Mouse (Mus musculus) ovary, adult 10 weeks (tissue): ENCODE data around the gene Itga9. TPM values are rescaled to one million over a fixed set of nuclear protein-coding genes. Genes with fewer than 3 reads are reported as not detected.

Experiments
- polyA plus RNA-seq: library from polyadenylated mRNA; stranded (reverse); fragments of 350-450 nt; fragmentation: Illumina TruSeq; extraction: RNeasy Lipid Tissue Mini Kit (QIAGEN cat#74804); gene quantifications from one replicate; pipeline ENCODE4 v1.2.3, GENCODE M21; 2014

The Itga9 gene
- 39.4 TPM for polyA plus RNA-seq

GRCm38 (mm10) chr9:118606148-118606816 lies at the start of gene Itga9:
Itga9 (plus strand) TSS chr9:118606690.

GRCm38 (mm10) chr9:118926111-118926650 lies 319.7 kb downstream of the Itga9 start, which contains the start of gene Ctdspl:
Ctdspl (plus strand) TSS chr9:118926453.

Other genes starting within 250 kb of the Itga9 start
- 0.23 TPM for gene Eomes, start 128.5 kb upstream of the Itga9 start, polyA plus RNA-seq
- 59.1 TPM for gene Golga4, start 100.4 kb upstream of the Itga9 start, polyA plus RNA-seq